Mouse (Mus musculus) adipocyte (in vitro differentiated cells): ENCODE measurements around the gene Nt5c2.

Source experiments
- DNase-seq: peaks from one replicate; pipeline ENCODE4 v3.0.0-alpha.2; 2016; ENCODE audit warnings: low spot score

The Nt5c2 gene

GRCm38 (mm10) chr19:46886826-46887225 is 128.1 kb downstream of the Nt5c2 start:
- no peak for DNase-seq

GRCm38 (mm10) chr19:46885365-46885764 is 129.6 kb downstream of the Nt5c2 start:
- no peak for DNase-seq

GRCm38 (mm10) chr19:46879876-46880275 is 135.1 kb downstream of the Nt5c2 start:
- DNase-seq = no peak

DNA sequence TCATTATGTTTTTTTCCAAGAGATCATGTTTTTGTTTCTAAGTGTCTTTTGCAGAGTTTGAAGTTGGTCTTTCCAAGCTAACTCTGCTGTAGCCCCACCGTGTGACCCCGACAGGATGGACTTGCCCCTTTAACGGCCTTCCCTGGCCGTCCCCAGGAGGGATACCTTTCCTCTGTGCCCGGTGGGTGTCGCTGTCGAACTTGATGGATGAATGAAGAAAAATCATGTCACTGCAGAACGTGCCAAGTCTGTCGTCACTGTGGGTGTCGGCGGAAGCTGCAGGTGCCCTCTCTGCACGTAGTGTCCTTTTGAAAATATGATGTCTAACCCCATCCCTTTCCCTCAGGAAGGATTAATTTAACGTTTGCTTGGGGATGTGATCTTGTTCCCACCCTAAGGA is 136.6 kb downstream of the Nt5c2 start:
- DNase-seq = no peak

DNA sequence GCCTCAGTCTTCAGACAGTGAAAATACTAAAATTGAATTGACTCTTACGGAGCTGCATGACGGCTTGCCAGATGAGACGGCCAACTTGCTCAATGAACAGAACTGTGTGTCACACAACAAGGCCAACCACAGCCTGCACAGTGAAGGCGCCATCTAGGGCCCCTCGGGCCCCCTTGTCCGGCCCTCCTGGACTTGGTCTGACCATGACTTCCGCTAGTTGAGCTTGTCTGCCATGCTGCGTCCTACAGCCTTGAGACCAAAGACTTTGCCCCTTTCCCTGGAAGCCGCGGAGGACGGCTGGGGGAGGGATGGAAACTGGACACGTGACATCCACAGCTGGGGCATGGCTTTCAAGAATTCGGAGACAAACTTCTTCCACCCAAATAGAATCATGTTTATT is 137.1 kb downstream of the Nt5c2 start:
- DNase-seq = no peak

DNA sequence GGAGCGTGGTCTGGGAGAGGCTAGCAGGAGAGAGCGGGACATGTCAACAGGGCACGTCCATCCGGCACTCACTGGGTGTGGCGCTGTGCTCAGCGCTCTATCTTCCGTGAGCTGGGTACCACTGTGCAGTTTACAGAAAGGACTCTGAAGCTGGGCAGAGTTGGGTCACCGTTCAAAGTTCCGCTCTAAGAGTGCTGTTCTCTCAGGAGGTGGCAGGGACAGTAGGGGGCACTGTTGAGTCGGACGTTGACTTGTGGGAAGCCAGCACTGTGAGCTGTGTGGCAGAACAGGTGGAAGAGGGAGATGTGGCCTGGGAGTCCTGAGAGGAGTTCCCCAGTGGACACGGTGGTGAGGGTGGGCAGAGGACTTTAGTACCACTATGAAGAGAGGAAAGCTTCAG is 139.2 kb downstream of the Nt5c2 start:
- DNase-seq = peak; percentile 89

DNA sequence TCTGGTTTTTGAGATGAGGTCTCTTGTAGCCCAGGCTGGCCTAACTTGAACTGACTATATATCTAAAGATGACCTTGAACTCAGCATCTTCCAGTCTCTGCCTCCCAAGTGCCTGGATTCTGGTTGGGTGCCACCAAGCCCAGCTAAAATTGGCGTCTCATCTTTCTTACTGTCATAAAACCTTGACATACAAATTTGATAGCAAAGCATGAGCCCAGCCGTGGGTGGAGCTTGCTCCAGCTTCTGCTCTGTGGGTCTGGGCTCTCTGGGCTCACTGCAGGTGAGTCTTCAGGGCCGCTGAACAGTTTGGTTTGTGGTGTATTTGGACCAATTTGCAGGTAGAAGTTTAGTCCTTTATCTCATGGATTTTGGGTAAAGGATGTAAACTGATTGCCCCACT is 141.0 kb downstream of the Nt5c2 start:
- no peak for DNase-seq

- DNase-seq = peak; percentile 30
Measured at GRCm38 (mm10) chr19:46871651-46872050, 143.3 kb downstream of the Nt5c2 start.

DNA sequence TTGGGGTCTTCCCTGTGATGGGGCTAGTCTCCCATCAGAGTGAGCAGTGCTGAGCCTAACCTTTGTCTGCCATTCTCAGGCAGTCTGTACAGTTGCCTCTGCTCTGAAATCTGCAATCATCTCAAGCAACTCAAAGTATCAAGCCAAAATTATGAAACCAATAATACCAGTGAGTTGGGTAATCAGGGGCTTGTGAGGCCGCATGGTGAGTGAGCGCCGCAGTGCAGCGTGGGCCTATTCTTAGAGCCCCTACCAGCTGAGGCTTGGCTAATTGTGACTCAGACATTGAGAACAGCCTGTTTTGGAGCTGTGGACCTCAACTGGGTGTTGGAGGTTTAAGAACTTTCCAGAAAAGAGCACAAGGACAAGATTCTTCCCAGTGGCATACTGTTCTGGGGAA is 143.9 kb downstream of the Nt5c2 start:
- DNase-seq = peak; percentile 84

- peak; percentile 91 for DNase-seq
Measured at GRCm38 (mm10) chr19:46869526-46869925, 145.4 kb downstream of the Nt5c2 start.

DNA sequence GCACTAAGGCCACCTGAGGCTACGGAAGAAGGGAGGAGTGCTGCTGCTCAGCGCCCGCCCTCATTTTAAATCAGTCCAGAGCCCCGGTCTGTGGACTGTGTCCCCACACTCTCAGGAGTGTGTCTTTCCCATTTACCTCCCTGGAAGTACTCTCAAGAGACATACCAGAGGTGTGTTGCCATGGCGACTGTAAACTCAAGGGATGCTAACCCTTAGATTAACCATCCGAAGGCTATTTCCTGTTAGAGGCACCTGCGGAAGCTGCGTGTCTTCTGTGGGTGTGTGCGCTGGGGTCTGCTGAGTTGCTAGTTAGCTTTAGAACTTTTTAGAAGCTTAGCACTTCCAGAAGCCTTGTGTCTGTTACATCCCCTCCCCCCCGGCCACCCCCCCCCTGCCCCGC is 145.9 kb downstream of the Nt5c2 start:
- DNase-seq = no peak

DNA sequence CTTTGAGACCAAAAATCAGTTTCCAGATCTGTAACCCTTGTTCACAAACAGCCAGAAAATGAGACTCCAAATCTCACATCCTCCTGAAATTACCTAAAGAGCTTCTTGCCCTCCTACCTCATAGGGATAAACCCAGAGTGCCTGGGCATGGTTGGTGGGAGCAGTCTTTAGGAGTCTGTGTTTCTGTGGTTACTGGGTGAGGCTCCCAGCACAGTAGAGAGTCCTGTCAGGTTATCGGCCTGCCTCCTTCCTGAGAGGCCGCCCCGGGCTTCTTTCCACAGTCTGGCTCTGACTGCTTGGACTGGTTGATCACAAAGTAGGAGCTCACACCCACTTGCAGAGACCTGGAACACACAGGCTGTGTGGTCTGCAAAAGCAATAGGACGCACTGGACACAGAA is 149.6 kb downstream of the Nt5c2 start:
- DNase-seq = no peak

DNA sequence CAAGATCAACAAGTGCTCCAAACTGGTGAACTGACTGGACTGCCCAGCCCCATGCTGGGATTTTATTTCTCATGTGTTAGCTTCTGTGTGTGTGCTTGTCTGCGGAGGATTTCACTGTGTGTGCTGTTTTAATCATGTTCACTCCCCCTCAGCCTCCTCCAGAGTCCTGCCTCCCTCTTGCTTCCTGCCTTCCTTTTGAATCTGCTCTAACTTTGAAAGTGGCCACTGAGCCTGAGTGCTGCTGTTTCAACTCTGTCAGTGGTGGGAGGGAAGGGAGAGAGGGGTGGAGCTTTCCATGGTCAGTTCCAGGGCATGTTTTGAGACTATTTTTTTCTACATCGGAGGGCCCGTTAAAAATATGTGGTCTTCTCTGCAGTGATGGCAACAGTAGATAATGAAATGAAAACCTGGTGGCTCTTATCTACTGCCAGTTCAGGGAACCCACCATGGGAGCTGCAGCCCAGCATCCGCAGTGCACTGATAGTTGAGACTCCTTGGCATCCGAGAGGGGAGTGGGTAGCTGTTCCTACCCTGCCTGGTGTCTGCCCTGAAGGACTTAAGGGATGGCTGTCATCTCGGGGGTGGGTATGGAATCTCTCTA is 150.1 kb downstream of the Nt5c2 start:
- no peak for DNase-seq

GRCm38 (mm10) chr19:46864079-46864478 is 150.9 kb downstream of the Nt5c2 start:
- DNase-seq = no peak

- no peak for DNase-seq
Measured at GRCm38 (mm10) chr19:46863236-46863927, 151.6 kb downstream of the Nt5c2 start.

GRCm38 (mm10) chr19:46862556-46862955 is 152.4 kb downstream of the Nt5c2 start:
- DNase-seq = no peak

DNA sequence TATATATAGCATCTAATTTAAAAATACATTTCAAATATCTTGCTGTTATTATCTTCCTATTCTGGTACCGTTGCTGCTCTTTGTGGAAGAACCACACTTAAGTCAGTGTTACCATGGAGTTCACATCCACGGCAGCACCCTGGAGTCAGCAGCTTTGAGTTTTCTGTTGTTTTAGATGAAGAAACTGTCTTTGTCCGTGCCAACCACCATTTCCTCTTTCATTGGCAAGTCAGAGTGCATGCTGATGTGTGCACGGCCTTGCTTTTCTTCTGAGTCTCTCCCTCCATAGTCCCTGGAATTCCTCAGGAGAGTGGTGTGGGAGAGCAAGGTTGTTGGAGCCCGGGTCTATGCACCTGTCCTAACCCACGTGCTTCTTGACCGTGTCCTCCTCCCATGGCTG is 156.8 kb downstream of the Nt5c2 start:
- no peak for DNase-seq

DNA sequence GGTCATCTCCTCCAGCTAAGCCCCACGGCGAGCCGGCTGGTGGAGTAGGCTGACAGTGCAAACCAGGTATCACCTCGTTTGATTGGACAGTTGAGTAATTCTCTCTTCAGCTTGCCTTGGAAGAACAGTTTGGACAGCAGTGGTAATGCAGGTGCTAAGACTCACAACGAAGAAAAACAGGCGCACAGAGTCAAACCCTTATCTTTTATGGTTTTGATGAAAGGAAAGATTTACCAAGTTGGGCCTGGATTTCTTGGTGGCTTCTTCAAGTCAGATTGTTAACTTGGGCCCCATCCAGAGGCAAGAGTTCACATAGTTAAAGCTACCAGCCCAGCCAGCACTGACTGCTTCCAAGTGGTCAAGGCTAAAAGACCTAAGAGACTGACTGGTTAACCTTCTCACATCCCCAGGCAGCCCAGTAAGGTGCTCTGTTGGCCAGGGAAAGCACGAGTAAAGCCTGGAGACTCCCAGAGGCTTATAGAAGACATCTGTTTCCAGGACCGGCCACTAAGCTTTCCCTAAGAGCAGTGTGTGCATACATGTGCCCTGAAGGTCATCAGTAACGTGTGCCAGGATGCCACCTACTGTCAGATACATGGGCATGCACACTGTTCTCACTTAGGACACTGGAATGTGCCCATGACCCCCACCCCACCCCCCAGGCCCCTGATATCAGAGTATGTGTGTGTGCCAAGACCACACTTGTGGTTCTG is 157.5 kb downstream of the Nt5c2 start:
- peak; percentile 69 for DNase-seq

DNA sequence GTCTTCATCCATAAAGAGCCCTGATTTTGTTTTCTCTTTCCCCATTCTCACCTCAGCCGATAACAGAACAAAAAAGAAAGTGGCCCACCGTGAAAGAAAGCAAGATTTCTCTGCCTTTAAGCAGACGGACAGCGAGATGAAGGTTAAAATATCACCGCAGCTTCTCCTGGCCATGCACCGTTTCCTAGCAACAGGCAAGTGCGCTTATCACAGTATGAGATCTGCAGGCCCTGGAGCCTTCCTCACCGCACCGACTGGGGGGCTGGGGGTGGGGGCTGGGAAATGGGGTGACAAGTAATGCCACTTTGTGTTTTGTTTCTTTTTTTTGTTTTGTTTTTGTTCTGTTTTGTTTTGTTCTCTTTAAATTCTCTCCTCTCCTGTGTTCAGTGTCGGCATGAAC is 158.2 kb downstream of the Nt5c2 start:
- DNase-seq = no peak

DNA sequence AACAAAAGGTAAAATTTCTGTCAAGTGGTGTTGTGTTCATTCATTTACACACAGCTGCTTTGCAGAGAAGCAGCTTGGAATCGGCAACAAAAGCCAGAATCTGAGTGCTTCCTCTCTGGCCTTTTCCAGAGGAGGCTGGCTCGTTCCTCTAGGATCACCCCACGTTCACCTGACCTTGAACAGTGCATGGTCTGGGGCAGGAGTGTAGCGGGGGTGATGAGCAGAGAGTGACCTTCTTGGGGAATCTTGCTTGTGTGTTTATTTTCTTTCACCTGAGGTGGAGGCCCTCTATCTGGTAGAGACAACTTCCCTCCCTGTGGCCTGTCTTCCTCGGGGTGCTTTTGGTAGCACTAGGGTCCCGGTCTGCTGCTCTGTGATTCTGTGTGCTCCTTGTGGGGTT is 158.7 kb downstream of the Nt5c2 start:
- no peak for DNase-seq

DNA sequence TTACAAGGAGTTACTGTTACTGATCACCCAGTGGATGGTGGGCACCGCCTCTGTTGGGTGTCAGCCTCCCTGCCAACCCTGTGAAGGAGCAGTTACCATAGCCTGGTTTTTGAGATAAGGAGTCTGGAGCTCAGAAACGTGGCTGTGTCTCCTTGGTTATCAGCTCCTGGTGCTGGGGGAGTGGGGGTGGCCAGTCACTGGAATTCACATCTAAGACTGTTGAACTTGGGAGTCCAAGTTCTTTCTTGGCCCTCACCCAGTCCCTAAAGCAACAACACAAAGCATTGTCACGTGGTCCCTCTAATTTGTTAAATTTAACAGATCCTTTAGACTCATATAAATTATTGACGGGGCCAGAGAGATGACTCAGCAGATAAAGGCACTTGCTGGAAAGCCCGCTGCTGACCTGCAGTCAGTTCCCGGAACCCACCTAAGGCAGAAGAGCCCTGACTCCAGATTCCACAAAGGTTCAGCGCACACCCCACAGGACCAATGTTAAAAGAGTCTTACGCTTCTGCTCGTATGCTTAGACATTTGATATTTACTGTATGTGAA is 165.4 kb downstream of the Nt5c2 start:
- no peak for DNase-seq

GRCm38 (mm10) chr19:46848381-46849268 is 166.3 kb downstream of the Nt5c2 start:
- no peak for DNase-seq
